Mouse (Mus musculus) small intestine, adult 2 months (tissue): ENCODE measurements at regions not wholly inside any gene's neighbourhood (a gene's known extent, or its start where the extent isn't known, plus 50 kb on each side); places are given as distances from the start of the nearest gene placed in this dataset.

Experiments used
- H3K27ac ChIP-seq: fragments of 200-500 bp; 2 replicates; pipeline ENCODE4 v1.5.1; 2012; ENCODE audit warnings: low read depth, low read length, control low read depth, inconsistent platforms; ENCODE audit not compliant: insufficient read depth
- H3K27me3 ChIP-seq: fragments of 200-500 bp; 2 replicates; pipeline ENCODE4 v1.6.1; 2012; ENCODE audit warnings: mild to moderate bottlenecking, moderate library complexity, low read length, inconsistent platforms; ENCODE audit not compliant: control insufficient read depth, insufficient read depth
- H3K36me3 ChIP-seq: fragments of 200-500 bp; 2 replicates; pipeline ENCODE4 v1.6.1; 2012; ENCODE audit warnings: mild to moderate bottlenecking, low read length, control low read depth, inconsistent platforms; ENCODE audit not compliant: control insufficient read depth, insufficient read depth
- H3K4me1 ChIP-seq: fragments of 200-500 bp; 2 replicates; pipeline ENCODE4 v1.6.1; 2012; ENCODE audit warnings: low read length, inconsistent platforms, mixed read lengths; ENCODE audit not compliant: control insufficient read depth, insufficient read depth, insufficient read length
- H3K4me3 ChIP-seq: fragments of 200-500 bp; 2 replicates; pipeline ENCODE4 v1.5.1; 2012; ENCODE audit warnings: low read depth, mild to moderate bottlenecking, control low read depth, inconsistent platforms, low read length, moderate library complexity
- CTCF ChIP-seq: fragments of 200-500 bp; IDR thresholded peaks from 2 replicates; pipeline ENCODE4 v1.5.1; 2012; ENCODE audit warnings: low read depth, mild to moderate bottlenecking, control low read depth, inconsistent platforms, low read length, moderate library complexity, mixed read lengths; ENCODE audit not compliant: insufficient replicate concordance, insufficient read length; ENCODE audit errors: extremely low read depth
- POLR2A ChIP-seq: fragments of 200-500 bp; IDR thresholded peaks from 2 replicates; pipeline ENCODE4 v1.6.1; 2012; ENCODE audit warnings: low read depth, mild to moderate bottlenecking, control low read depth, inconsistent platforms, low read length, moderate library complexity
- WGBS: fragments of 180-500 bp; shearing (Covaris S2); methylation state at CpG from one replicate; pipeline ENCODE4 v1.1.7; 2018; 5-methylcytosine and 5-hydroxymethylcytosine counted together

- 72% methylated on average over 3 of the region's 3 CpGs for WGBS
- Histone ChIP-seq H3K4me3 (no peak overlapping the region), H3K4me1 (no peaks in the 10 kb centered on the region), H3K27me3 (no peaks in the 10 kb centered on the region), H3K36me3 (no peaks in the 10 kb centered on the region), H3K27ac (no peak overlapping the region)
- TF ChIP-seq CTCF: no peak
- no peak for TF ChIP-seq POLR2A
Observed at GRCm38 (mm10) chr3:60310402-60310801, 162.2 kb upstream of the Mbnl1 start.

- no peaks in the 10 kb centered on the region for H3K27me3 ChIP-seq
- no peaks in the 10 kb centered on the region for H3K36me3 ChIP-seq
- no peaks in the 10 kb centered on the region for H3K4me1 ChIP-seq
- H3K4me3 ChIP-seq: no peak overlapping the region
- 14% methylated on average over 3 of the region's 3 CpGs for WGBS
- TF ChIP-seq CTCF (no peak), POLR2A (no peak)
- H3K27ac ChIP-seq: no peak overlapping the region
Observed at GRCm38 (mm10) chr3:60311178-60311577, 161.5 kb upstream of the Mbnl1 start.

GRCm38 (mm10) chr3:60320213-60320936 is 152.3 kb upstream of the Mbnl1 start:
- TF ChIP-seq POLR2A (no peak), CTCF (no peak)
- Histone ChIP-seq H3K4me1 (peaks cover 4% of the 10 kb centered on the region; the same call in 1 of the 2 replicates), H3K27me3 (no peaks in the 10 kb centered on the region), H3K36me3 (no peaks in the 10 kb centered on the region), H3K27ac (no peak overlapping the region), H3K4me3 (no peak overlapping the region)
- WGBS: 33% methylated on average over 1 of the region's 1 CpGs

GRCm38 (mm10) chr3:60323514-60323913 is 149.1 kb upstream of the Mbnl1 start:
- Histone ChIP-seq H3K27ac (no peak overlapping the region), H3K4me1 (peaks cover 4% of the 10 kb centered on the region; the same call in 1 of the 2 replicates), H3K27me3 (no peaks in the 10 kb centered on the region), H3K36me3 (no peaks in the 10 kb centered on the region), H3K4me3 (no peak overlapping the region)
- TF ChIP-seq POLR2A (no peak), CTCF (no peak)

- H3K27ac ChIP-seq: no peak overlapping the region
- TF ChIP-seq CTCF (no peak), POLR2A (no peak)
- H3K27me3 ChIP-seq: no peaks in the 10 kb centered on the region
- no peak overlapping the region for H3K4me3 ChIP-seq
- no peaks in the 10 kb centered on the region for H3K36me3 ChIP-seq
- peaks cover 4% of the 10 kb centered on the region; the same call in 1 of the 2 replicates for H3K4me1 ChIP-seq
Observed at GRCm38 (mm10) chr3:60324416-60324815, 148.2 kb upstream of the Mbnl1 start.

- no peak overlapping the region for H3K4me3 ChIP-seq
- no peak overlapping the region for H3K27ac ChIP-seq
- no peak for TF ChIP-seq POLR2A
- no peak for TF ChIP-seq CTCF
- no peaks in the 10 kb centered on the region for H3K36me3 ChIP-seq
- H3K4me1 ChIP-seq: peaks cover 4% of the 10 kb centered on the region; the same call in 1 of the 2 replicates
- H3K27me3 ChIP-seq: no peaks in the 10 kb centered on the region
Observed at GRCm38 (mm10) chr3:60324969-60325368, 147.7 kb upstream of the Mbnl1 start.

- H3K27ac ChIP-seq: no peak overlapping the region
Observed at GRCm38 (mm10) chr3:60332460-60332859, 140.2 kb upstream of the Mbnl1 start.

More at GRCm38 (mm10) chr3:60332460-60332859, 140.2 kb upstream of the Mbnl1 start:
- TF ChIP-seq POLR2A (no peak), CTCF (no peak)
- no peaks in the 10 kb centered on the region for H3K27me3 ChIP-seq
- no peaks in the 10 kb centered on the region for H3K4me1 ChIP-seq
- no peak overlapping the region for H3K4me3 ChIP-seq
- no peaks in the 10 kb centered on the region for H3K36me3 ChIP-seq
